Mouse (Mus musculus): ENCODE results near the gene Nhp2.

Nhp2 gene

GRCm38 (mm10) chr11:51635525-51636322, 16.2 kb downstream of the Nhp2 start, which contains the start of gene Rmnd5b:
Rmnd5b (minus strand) TSS chr11:51635896.
- DNase-seq: peak; percentile 84 to 87

DNA sequence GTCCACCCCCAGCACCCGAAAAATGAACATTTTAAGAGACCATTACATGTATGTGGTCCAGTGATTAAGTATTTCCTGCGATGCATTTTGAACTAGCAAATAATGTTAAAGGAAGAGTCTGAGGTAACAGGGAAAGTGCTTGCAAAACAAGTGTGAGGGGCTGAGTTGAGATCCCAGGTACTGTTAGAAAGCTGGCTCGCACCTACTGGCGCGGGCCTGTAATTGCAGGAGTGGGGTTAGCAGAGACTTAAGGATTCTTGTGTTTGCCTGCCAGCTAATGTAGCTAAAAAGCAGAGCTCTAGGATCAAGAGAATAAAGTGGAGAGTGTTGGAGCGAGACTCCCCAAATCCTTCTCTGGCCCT, 16.8 kb downstream of the Nhp2 start:
- peak; percentile 78 to 84 for DNase-seq

GRCm38 (mm10) chr11:51637971-51638414, 18.5 kb downstream of the Nhp2 start:
- peak; percentile 75 to 85 for DNase-seq

DNA sequence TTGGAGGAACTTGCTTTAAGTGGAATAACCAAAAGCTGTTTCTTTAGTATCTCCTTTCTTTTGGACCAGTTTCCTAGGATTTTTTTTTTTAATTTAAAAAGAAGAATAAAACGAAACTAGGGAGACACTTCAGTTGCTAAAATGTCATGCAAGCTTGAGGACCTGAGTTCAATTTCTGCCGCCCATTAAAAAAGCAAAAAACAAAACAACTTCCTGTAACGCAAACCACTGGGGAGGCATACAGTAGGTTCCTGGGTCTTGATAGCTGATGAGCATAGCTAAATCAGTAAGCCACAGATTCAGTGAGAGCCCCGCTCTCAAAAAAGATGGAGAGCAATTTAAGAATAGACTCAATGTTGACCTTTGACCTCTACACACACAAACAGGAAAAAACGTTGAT, 19.0 kb downstream of the Nhp2 start:
- DNase-seq: no peak

DNA sequence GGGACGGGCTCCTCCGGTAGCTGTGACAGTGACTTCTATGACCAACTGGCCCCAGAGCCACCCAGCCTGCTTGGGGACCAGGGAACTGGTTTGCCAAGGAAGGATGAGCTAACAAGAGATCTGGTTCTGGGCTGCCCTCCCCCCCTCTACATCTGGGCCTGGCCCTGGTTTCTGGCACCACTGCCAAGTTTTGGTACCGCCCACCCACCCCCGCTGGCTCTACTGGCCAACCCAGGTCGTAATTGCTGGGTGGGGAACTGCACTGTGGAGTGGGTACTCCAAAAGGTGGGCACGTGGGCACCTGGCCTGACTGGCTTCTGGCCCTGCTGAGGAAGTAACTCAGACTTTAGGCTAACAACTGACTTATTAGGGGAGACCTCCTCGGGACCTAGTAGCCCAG, 21.2 kb downstream of the Nhp2 start:
- no peak for DNase-seq

DNA sequence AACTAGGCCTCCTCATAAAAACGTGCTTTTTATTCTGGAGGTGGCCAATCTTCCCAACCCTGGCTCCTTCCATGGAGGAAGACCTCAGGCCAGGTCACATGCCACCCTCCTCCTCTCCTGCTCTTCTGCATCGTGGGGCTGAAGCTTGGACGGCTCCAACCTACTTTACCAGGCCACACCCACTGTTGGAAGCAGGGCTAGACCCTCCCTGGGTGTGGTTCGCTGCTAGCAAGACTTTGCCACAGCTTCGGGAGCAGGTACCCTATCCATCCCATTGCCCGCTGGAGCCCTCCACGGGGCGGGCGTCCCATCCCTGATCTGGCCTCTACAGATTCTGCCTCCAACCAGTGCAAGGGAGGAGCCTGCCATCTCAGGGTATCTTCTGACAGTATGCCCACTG, 23.7 kb downstream of the Nhp2 start:
- no peak for DNase-seq

DNA sequence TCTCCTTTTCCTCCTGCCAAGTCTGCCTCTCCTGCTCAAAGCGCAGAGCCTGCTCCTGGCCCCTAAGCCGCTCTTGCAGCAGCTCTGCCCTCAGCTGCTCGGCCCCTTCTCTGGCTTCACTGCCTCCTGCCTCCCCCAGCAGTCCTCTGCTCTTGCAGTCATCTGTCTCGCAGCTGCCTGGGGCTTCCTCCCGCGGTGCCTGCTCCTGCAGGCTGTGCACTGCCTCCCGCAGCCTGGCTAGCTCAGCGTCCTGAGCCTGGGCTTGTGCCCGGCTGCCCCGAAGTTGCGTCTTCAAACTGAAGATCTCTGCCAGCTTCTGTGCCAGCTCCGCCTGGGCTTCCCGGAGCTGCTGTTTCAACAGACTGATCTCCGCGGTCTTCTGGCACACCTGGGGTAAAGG, 24.2 kb downstream of the Nhp2 start:
- peak; percentile 77 to 82 for DNase-seq

GRCm38 (mm10) chr11:51644217-51644616, 24.7 kb downstream of the Nhp2 start:
- peak; percentile 78 to 90 for DNase-seq

DNA sequence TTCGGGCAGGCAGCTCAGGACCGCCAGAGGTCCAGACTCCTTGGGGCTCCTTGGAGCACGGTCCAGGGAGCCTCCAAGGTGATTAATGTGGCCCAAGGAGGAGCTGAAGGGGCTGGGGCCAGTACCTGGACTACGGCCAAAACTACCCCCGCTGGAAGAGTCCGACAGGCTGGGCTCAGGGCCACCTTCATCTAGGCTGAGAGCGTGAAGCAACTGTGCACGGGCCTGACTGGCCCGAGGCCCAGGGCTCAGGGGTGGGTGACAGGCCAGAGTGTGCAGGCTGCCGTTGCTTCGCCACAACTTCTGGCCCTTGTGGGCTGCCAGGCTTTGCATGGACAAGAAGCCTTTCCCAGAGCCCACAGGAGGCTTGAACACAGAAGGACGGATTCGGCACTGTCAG, 25.8 kb downstream of the Nhp2 start:
- DNase-seq: no peak

- no peak for DNase-seq
These were observed 26.7 kb downstream of the Nhp2 start for GRCm38 (mm10) chr11:51646245-51646644.

DNA sequence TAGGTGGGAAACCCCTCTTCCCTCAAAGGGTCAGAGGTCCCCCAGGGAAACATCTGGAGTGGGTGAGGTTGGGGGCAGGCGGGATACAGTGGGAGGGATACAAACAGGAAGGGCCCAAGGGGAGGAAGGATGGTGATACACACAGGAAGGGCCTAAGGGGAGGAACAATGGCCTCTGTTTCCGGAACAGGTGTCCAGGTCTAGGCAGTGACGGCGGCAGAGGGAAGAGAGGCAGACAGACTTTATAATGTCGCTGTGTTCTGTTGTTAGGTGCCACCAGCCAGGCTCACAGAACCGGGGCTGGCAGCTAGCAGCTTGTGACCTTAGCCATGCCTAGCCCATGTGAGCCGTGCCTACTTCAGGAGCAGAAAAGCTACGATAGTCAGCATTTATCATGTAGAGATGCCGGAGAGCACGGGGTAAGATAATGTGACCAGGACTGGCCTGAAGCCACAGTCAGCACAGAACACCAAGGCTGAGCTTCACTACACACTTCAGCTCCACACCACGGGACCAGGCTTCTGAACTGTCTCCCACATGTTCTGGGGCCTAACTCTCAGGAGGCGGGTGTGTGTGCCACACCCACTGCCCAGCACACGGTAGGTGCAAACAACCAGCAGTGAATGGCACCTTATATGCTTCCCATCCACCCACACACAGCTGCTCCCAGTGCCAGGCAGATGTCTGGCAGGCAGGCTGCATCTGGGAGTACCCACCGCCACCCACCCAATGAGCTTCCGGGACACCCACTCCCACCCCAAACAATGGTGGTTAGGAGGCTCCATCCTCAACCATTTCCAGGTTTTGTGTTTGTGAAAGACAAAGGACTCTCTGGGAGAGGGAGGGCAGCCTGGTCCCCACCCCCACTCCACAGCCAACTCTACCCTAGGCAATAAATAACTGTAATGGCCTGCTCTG, 27.5 kb downstream of the Nhp2 start:
- DNase-seq: peak; percentile 24 to 59

DNA sequence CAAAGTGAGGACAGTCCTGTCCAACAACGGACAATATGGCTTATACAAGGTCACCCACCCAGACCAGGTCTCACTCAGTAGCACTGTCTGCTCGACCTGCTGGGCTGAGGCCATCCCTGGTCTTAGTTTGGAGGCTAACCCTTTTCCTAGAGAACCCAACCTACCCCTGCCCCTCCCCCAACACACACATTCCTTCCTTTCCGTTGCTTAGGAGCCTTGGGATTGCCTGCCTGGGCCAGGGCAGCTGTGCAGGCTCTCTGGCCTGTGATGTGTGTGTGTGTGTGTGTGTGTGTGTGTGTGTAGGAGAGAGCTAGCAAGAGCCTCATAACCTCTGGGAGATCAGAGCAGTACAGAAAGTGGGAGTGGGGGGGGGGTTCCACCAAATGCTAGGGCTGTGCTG, 29.0 kb downstream of the Nhp2 start:
- DNase-seq: no peak

- DNase-seq: no peak
These were observed 29.8 kb downstream of the Nhp2 start for GRCm38 (mm10) chr11:51649111-51649888.

GRCm38 (mm10) chr11:51649889-51650199, 30.3 kb downstream of the Nhp2 start:
- peak; percentile 37 to 46 for DNase-seq

DNA sequence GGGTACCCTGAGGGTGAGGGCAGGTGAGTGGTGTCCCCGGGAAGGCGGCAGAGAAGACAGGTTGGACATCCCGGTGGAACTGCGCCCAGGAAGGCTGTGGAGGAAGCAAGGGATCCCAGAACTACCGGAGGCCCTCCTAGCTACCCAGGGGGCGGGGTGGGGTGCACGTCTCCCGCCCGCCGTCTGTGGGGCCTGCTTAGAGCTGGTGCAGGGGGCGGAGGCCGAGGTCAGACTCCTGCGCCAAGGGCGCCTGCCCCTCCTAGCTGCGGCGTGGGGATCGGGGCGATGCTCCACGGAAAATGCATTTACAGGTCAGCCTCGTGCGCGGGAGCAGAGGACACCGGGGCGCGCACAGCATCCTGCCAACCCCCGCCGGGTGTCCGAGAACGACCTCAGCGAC, 30.7 kb downstream of the Nhp2 start:
- peak; percentile 52 to 70 for DNase-seq

- DNase-seq: peak; percentile 79 to 82
These were observed 31.4 kb downstream of the Nhp2 start, which contains the start of the genes N4bp3 and D930048N14Rik for GRCm38 (mm10) chr11:51650691-51651515. N4bp3 (minus strand) TSS chr11:51650842. D930048N14Rik (plus strand) TSS chr11:51650954.

GRCm38 (mm10) chr11:51652889-51653418, 33.4 kb downstream of the Nhp2 start:
- no peak for DNase-seq

- DNase-seq: no peak
These were observed 34.2 kb downstream of the Nhp2 start for GRCm38 (mm10) chr11:51653736-51654135.

- DNase-seq: no peak
These were observed 35.4 kb downstream of the Nhp2 start for GRCm38 (mm10) chr11:51654891-51655290.

- DNase-seq: no peak
These were observed 37.4 kb downstream of the Nhp2 start for GRCm38 (mm10) chr11:51656798-51657521.

DNA sequence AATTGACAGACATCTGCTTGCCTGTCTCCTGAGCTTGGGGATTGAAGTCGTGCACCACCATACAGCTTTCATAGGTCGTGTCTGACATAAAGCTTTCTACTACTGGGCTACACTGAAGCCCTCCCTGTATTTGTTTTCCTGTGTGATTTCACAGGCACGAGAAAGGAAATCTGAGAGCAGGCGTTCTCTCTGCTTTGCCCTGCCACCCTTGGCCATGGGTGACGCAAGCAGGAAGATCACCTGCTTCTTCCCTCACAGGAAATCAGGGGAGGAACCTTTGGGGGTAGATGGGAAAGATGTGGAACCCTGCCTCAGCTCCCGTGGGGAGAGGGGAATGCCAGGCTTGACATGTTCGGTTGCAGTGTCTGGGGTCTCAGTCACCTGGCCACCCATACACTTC, 38.8 kb downstream of the Nhp2 start:
- no peak for DNase-seq
